Mouse (Mus musculus): ENCODE data around the gene Limch1. TPM values are rescaled to one million over a fixed set of nuclear protein-coding genes. Genes with fewer than 3 reads are reported as not detected.

Gene Limch1
- total RNA-seq, 1 experiment, result 7.5 TPM

DNA sequence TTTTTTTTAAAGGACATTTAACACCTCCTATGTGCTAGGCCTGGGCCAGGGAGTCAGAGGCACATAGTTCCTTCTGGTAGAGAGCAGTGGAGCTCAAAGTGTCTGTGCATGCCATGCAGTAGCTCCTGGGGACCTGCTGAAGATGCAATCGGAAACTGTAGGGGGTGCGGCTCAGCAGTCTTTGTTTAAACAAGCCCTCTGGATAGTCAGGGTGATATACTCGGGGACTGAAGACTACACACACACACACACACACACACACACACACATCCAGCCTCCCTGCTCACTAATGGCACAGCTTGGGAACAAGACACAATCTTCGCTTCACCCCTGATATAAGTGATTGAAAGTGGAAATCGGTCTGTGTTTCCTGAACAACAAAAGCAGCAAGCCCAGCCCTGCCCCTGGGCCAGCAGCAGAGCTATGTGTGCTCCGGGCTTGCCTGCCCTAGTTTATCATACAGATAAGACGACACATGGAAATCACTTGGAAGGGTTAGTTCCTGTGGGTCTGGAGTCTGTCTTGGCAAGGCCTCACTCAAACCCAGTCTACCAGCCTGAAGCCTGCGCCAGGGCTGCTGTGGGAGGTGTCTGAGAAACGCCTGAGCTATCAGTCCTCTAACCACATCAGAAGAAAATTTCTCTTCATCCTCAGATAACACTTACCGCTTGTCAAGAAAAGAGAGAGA, 42.2 kb upstream of the Limch1 start:
- Histone ChIP-seq H3K9me3 (ENCODE audit: control insufficient read depth, insufficient read depth, low read depth, low read length) (no peaks in the 10 kb centered on the region), H3K9ac (ENCODE audit: insufficient read depth, low read depth, low read length, poor library complexity, severe bottlenecking) (no peak overlapping the region), H3K27ac (ENCODE audit: insufficient read depth, low read depth, low read length, poor library complexity, severe bottlenecking) (no peak overlapping the region), H3K4me1 (ENCODE audit: control insufficient read depth in 2 of 2, insufficient read depth in 2 of 2, low read length in 2 of 2, poor library complexity in 1 of 2) (peaks cover 0 to 4% of the 10 kb centered on the region in 2 experiments; a peak in 1 of 4 replicates), H3K4me3 (ENCODE audit: insufficient read depth in 1 of 2, low read depth in 1 of 2, low read length in 2 of 2, poor library complexity in 1 of 2, severe bottlenecking in 1 of 2) (no peak overlapping the region), H3K36me3 (ENCODE audit: control insufficient read depth, insufficient read depth, low read length, poor library complexity, severe bottlenecking) (no peaks in the 10 kb centered on the region)
- no peak for DNase-seq (ENCODE audit: low read depth, low spot score)
- TF ChIP-seq CHD2 (IDR thresholded peaks at IDR 0.05; ENCODE audit: low read depth, low read length), result no peak
- no peak for TF ChIP-seq ZC3H11A (IDR thresholded peaks at IDR 0.05; ENCODE audit: borderline replicate concordance, low read depth, low read length)
- no peak for TF ChIP-seq MAFK (IDR thresholded peaks at IDR 0.05; ENCODE audit: insufficient read depth, low read depth, low read length)
- TF ChIP-seq ZNF384 (IDR thresholded peaks at IDR 0.05; ENCODE audit: low read depth, low read length), result no peak
- TF ChIP-seq HCFC1 (IDR thresholded peaks at IDR 0.05; ENCODE audit: borderline replicate concordance, insufficient read depth, low read length), result no peak
- in situ Hi-C loops (cut with MboI; ENCODE audit: low sequenced_read_pairs in 2 of 2, unreplicated experiment in 2 of 2), result loop anchor here in 1 of 2 experiments (10.0 kb wide), 1 partner anchor 301 kb away; no protein-coding TSS in a partner anchor

DNA sequence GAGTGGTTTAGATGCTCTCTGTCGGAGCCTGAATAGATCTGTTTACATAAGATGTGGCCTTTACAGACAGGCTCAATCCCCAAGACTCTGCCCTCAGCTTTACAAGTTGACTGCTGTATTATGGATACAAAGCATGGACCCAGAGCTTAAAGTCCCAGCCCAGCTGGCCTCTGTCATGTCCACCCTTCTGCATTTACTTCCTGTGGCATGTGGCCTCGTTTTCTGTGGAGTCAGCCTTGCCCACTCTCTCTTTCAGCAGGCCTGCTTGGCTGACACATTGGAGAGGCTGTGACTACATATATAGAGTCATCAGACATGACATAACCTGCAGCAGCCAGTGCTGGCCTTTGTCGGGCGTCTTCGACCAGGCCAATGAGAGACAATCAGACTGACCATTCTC, 37.8 kb upstream of the Limch1 start:
- TF ChIP-seq ZC3H11A (IDR thresholded peaks at IDR 0.05; ENCODE audit: borderline replicate concordance, low read depth, low read length), result no peak
- no peak for TF ChIP-seq CHD2 (IDR thresholded peaks at IDR 0.05; ENCODE audit: low read depth, low read length)
- TF ChIP-seq ZNF384 (IDR thresholded peaks at IDR 0.05; ENCODE audit: low read depth, low read length), result no peak
- TF ChIP-seq MAFK (IDR thresholded peaks at IDR 0.05; ENCODE audit: insufficient read depth, low read depth, low read length), result no peak
- no peak for TF ChIP-seq HCFC1 (IDR thresholded peaks at IDR 0.05; ENCODE audit: borderline replicate concordance, insufficient read depth, low read length)
- Histone ChIP-seq H3K27ac (ENCODE audit: insufficient read depth, low read depth, low read length, poor library complexity, severe bottlenecking) (no peak overlapping the region), H3K4me3 (ENCODE audit: insufficient read depth in 1 of 2, low read depth in 1 of 2, low read length in 2 of 2, poor library complexity in 1 of 2, severe bottlenecking in 1 of 2) (no peak overlapping the region), H3K36me3 (ENCODE audit: control insufficient read depth, insufficient read depth, low read length, poor library complexity, severe bottlenecking) (no peaks in the 10 kb centered on the region), H3K9me3 (ENCODE audit: control insufficient read depth, insufficient read depth, low read depth, low read length) (no peaks in the 10 kb centered on the region), H3K4me1 (ENCODE audit: control insufficient read depth in 2 of 2, insufficient read depth in 2 of 2, low read length in 2 of 2, poor library complexity in 1 of 2) (peaks cover 0 to 4% of the 10 kb centered on the region in 2 experiments; a peak in 1 of 4 replicates), H3K9ac (ENCODE audit: insufficient read depth, low read depth, low read length, poor library complexity, severe bottlenecking) (no peak overlapping the region)
- DNase-seq (ENCODE audit: low read depth, low spot score), result no peak
- in situ Hi-C loops (cut with MboI; ENCODE audit: low sequenced_read_pairs in 2 of 2, unreplicated experiment in 2 of 2), result loop anchor here in 1 of 2 experiments (10.0 kb wide), 1 partner anchor 297 kb away; no protein-coding TSS in a partner anchor

GRCm38 (mm10) chr5:66710445-66711019, 35.1 kb upstream of the Limch1 start:
- TF ChIP-seq HCFC1 (IDR thresholded peaks at IDR 0.05; ENCODE audit: borderline replicate concordance, insufficient read depth, low read length), result no peak
- TF ChIP-seq CHD2 (IDR thresholded peaks at IDR 0.05; ENCODE audit: low read depth, low read length), result no peak
- TF ChIP-seq ZNF384 (IDR thresholded peaks at IDR 0.05; ENCODE audit: low read depth, low read length), result no peak
- no peak for TF ChIP-seq ZC3H11A (IDR thresholded peaks at IDR 0.05; ENCODE audit: borderline replicate concordance, low read depth, low read length)
- no peak for TF ChIP-seq MAFK (IDR thresholded peaks at IDR 0.05; ENCODE audit: insufficient read depth, low read depth, low read length)
- Histone ChIP-seq H3K27ac (ENCODE audit: insufficient read depth, low read depth, low read length, poor library complexity, severe bottlenecking) (no peak overlapping the region), H3K36me3 (ENCODE audit: control insufficient read depth, insufficient read depth, low read length, poor library complexity, severe bottlenecking) (no peaks in the 10 kb centered on the region), H3K9me3 (ENCODE audit: control insufficient read depth, insufficient read depth, low read depth, low read length) (no peaks in the 10 kb centered on the region), H3K9ac (ENCODE audit: insufficient read depth, low read depth, low read length, poor library complexity, severe bottlenecking) (no peak overlapping the region), H3K4me3 (ENCODE audit: insufficient read depth in 1 of 2, low read depth in 1 of 2, low read length in 2 of 2, poor library complexity in 1 of 2, severe bottlenecking in 1 of 2) (no peak overlapping the region), H3K4me1 (ENCODE audit: control insufficient read depth in 2 of 2, insufficient read depth in 2 of 2, low read length in 2 of 2, poor library complexity in 1 of 2) (no peaks in the 10 kb centered on the region)
- in situ Hi-C loops (cut with MboI; ENCODE audit: low sequenced_read_pairs in 2 of 2, unreplicated experiment in 2 of 2), result no loop called here
- no peak for DNase-seq (ENCODE audit: low read depth, low spot score)

- no peak for TF ChIP-seq ZNF384 (IDR thresholded peaks at IDR 0.05; ENCODE audit: low read depth, low read length)
- TF ChIP-seq CHD2 (IDR thresholded peaks at IDR 0.05; ENCODE audit: low read depth, low read length), result no peak
- no peak for TF ChIP-seq HCFC1 (IDR thresholded peaks at IDR 0.05; ENCODE audit: borderline replicate concordance, insufficient read depth, low read length)
- TF ChIP-seq MAFK (IDR thresholded peaks at IDR 0.05; ENCODE audit: insufficient read depth, low read depth, low read length), result no peak
- TF ChIP-seq ZC3H11A (IDR thresholded peaks at IDR 0.05; ENCODE audit: borderline replicate concordance, low read depth, low read length), result no peak
- DNase-seq (ENCODE audit: low read depth, low spot score), result no peak
- in situ Hi-C loops (cut with MboI; ENCODE audit: low sequenced_read_pairs in 2 of 2, unreplicated experiment in 2 of 2), result no loop called here
- Histone ChIP-seq H3K4me1 (ENCODE audit: control insufficient read depth in 2 of 2, insufficient read depth in 2 of 2, low read length in 2 of 2, poor library complexity in 1 of 2) (no peaks in the 10 kb centered on the region), H3K9ac (ENCODE audit: insufficient read depth, low read depth, low read length, poor library complexity, severe bottlenecking) (no peak overlapping the region), H3K27ac (ENCODE audit: insufficient read depth, low read depth, low read length, poor library complexity, severe bottlenecking) (no peak overlapping the region), H3K9me3 (ENCODE audit: control insufficient read depth, insufficient read depth, low read depth, low read length) (no peaks in the 10 kb centered on the region), H3K36me3 (ENCODE audit: control insufficient read depth, insufficient read depth, low read length, poor library complexity, severe bottlenecking) (no peaks in the 10 kb centered on the region), H3K4me3 (ENCODE audit: insufficient read depth in 1 of 2, low read depth in 1 of 2, low read length in 2 of 2, poor library complexity in 1 of 2, severe bottlenecking in 1 of 2) (no peak overlapping the region)
Measured at GRCm38 (mm10) chr5:66712801-66713200, 32.8 kb upstream of the Limch1 start.
